Mouse (Mus musculus) heart, postnatal 36 days (tissue): ENCODE measurements at regions not wholly inside any gene's neighbourhood (a gene's known extent, or its start where the extent isn't known, plus 50 kb on each side); places are given as distances from the start of the nearest gene placed in this dataset.

Source experiments
- DNase-seq, 2 experiments: peaks; one replicate each; pipeline ENCODE4 v3.0.0; 2021 to 2022
- intact Hi-C: fragments of 180-260 bp; cut with DNase I; formaldehyde crosslinking; loops from one replicate; pipeline ENCODE4 v1.15.1; 2025

GRCm38 (mm10) chr1:183946241-183946640, 66.9 kb upstream of the Dusp10 start:
- DNase-seq: no peak
- intact Hi-C loops: no loop called here

- intact Hi-C loops: no loop called here
Observed at GRCm38 (mm10) chr1:183947066-183947465, 66.0 kb upstream of the Dusp10 start.

GRCm38 (mm10) chr1:183949205-183949604, 63.9 kb upstream of the Dusp10 start:
- DNase-seq: no peak
- intact Hi-C loops: no loop called here

More at GRCm38 (mm10) chr1:183947066-183947465, 66.0 kb upstream of the Dusp10 start:
- peak; percentile 10 to 46 for DNase-seq

GRCm38 (mm10) chr1:183954086-183954485, 59.0 kb upstream of the Dusp10 start:
- no peak for DNase-seq
- intact Hi-C loops: no loop called here

GRCm38 (mm10) chr1:183956391-183956790, 56.7 kb upstream of the Dusp10 start:
- intact Hi-C loops: no loop called here
- no peak for DNase-seq

GRCm38 (mm10) chr1:183961383-183961782, 51.7 kb upstream of the Dusp10 start:
- no peak for DNase-seq
- intact Hi-C loops: no loop called here

GRCm38 (mm10) chr1:183962486-183962885, 50.6 kb upstream of the Dusp10 start:
- intact Hi-C loops: no loop called here
- DNase-seq: no peak

- intact Hi-C loops: no loop called here
Observed at GRCm38 (mm10) chr1:183963286-183963685, 49.8 kb upstream of the Dusp10 start.

More at GRCm38 (mm10) chr1:183963286-183963685, 49.8 kb upstream of the Dusp10 start:
- DNase-seq: no peak
